18 mouse cellular contexts compared by ENCODE assay signal in the genomic region with DNA sequence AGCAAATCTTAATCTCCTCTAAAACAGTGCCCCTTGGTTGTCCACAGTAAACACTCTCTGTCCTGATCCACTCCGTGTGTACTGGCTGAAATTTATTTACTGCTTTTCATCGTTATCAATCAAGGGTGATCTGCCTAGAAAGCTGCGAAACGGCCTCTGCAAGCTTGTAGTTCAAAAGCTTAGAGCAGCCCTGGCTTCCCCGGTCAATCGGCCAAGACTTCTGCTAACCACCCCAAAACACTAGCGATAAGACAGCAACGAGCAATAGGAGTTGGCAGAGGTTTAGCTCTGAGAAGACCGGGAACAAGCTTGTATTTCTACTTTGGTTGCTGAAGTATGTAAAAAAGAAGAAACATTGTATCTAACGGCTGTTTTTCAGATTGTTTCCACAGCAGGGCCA.
A peak's percentile ranks its signal among the peaks of the same experiment; 100 is the strongest.
DNase-seq lines count a peak whose midpoint lies in the region; ATAC-seq lines count a peak whose summit lies in the region.
"Had no signal": no experiment of that assay in that cellular context is flagged by ENCODE, and none has a peak within 500 bp of the region (broad histone marks: within the 10 kb centered on the region; RNA-seq: fewer than 3 reads in every experiment).

No protein-coding gene starts in this region.

- WGBS in heart, embryonic 13.5 days: 71% methylated on average over 10 of the region's 10 CpGs
- 63% methylated on average over 10 of the region's 10 CpGs for WGBS in limb, embryonic 11.5 days
- 69% methylated on average over 10 of the region's 10 CpGs for WGBS in limb, embryonic 10.5 days

- peaks cover 15% of the 10 kb centered on the region for H3K4me1 ChIP-seq in heart, embryonic 13.5 days
- H3K4me1 ChIP-seq in limb, embryonic 11.5 days (ENCODE audit: control insufficient read depth, insufficient read depth, low read length): peaks cover 13% of the 10 kb centered on the region
- peaks cover 25% of the 10 kb centered on the region for H3K4me1 ChIP-seq in limb, embryonic 10.5 days
- H3K4me1 ChIP-seq: embryonic facial prominence, embryonic 13.5 days; forebrain, embryonic 13.5 days; hindbrain, embryonic 15.5 days had no signal

- no peak for DNase-seq in heart, adult 9 months (ENCODE audit: low spot score in 2 of 2)
- DNase-seq in limb, embryonic 11.5 days (ENCODE audit: low spot score): no peak
- DNase-seq in limb, embryonic 10.5 days (ENCODE audit: low spot score): no peak
- peak; percentile 17 for DNase-seq in ovary, postnatal 36 days (ENCODE audit: low spot score)
- DNase-seq in ovary, postnatal 14 days (ENCODE audit: low spot score): no peak
- DNase-seq in left cerebral cortex, postnatal 10 days (ENCODE audit: extremely low spot score in 1 of 2, low spot score in 2 of 2): no peak
- DNase-seq: adrenal gland, adult 2 months; cerebellum, adult 18-20 months; cerebellum, adult 9-11 months; cerebellum, postnatal 36 days; forebrain, postnatal 0 days; gastrocnemius, postnatal 14 days had no signal

- intact Hi-C loops in left cerebral cortex, postnatal 10 days (cut with DNase I): no loop called here

- no peak overlapping the region for H3K4me2 ChIP-seq in heart, embryonic 13.5 days
- no peak overlapping the region for H3K4me2 ChIP-seq in limb, embryonic 11.5 days (ENCODE audit: low read depth, severe bottlenecking)
- H3K4me2 ChIP-seq: embryonic facial prominence, embryonic 13.5 days; forebrain, embryonic 13.5 days; heart, embryonic 11.5 days; hindbrain, embryonic 15.5 days had no signal

- no peaks in the 10 kb centered on the region for H3K9me3 ChIP-seq in heart, embryonic 13.5 days
- no peaks in the 10 kb centered on the region for H3K9me3 ChIP-seq in limb, embryonic 11.5 days (ENCODE audit: control insufficient read depth, low read length)
- no peaks in the 10 kb centered on the region for H3K9me3 ChIP-seq in limb, embryonic 10.5 days (replicated peaks)
- H3K9me3 ChIP-seq: embryonic facial prominence, embryonic 13.5 days; forebrain, embryonic 13.5 days; hindbrain, embryonic 15.5 days had no signal

- no peak overlapping the region for H3K4me3 ChIP-seq in heart, embryonic 13.5 days
- H3K4me3 ChIP-seq in limb, embryonic 11.5 days (ENCODE audit: low read depth, low read length): no peak overlapping the region
- no peak overlapping the region for H3K4me3 ChIP-seq in limb, embryonic 10.5 days
- H3K4me3 ChIP-seq: embryonic facial prominence, embryonic 13.5 days; forebrain, embryonic 13.5 days; hindbrain, embryonic 15.5 days had no signal

- no peak for ATAC-seq in heart, embryonic 13.5 days (ENCODE audit: extremely low read depth, insufficient number of reproducible peaks, low FRiP score, low TSS enrichment)
- ATAC-seq in limb, embryonic 11.5 days (ENCODE audit: insufficient number of reproducible peaks, low FRiP score, low TSS enrichment, low read depth): no peak
- ATAC-seq: forebrain, embryonic 13.5 days; forebrain, postnatal 0 days; intestine, embryonic 16.5 days had no signal

- H3K27me3 ChIP-seq in heart, embryonic 13.5 days (replicated peaks): no peaks in the 10 kb centered on the region
- H3K27me3 ChIP-seq in limb, embryonic 11.5 days (ENCODE audit: control insufficient read depth, insufficient read depth, low read length): no peaks in the 10 kb centered on the region
- H3K27me3 ChIP-seq in limb, embryonic 10.5 days (ENCODE audit: low read depth, poor library complexity, severe bottlenecking): no peaks in the 10 kb centered on the region
- H3K27me3 ChIP-seq: embryonic facial prominence, embryonic 13.5 days; forebrain, embryonic 13.5 days; hindbrain, embryonic 15.5 days had no signal

- no peaks in the 10 kb centered on the region for H3K36me3 ChIP-seq in heart, embryonic 13.5 days
- H3K36me3 ChIP-seq in limb, embryonic 11.5 days (ENCODE audit: control insufficient read depth, insufficient read depth, low read length): no peaks in the 10 kb centered on the region
- no peaks in the 10 kb centered on the region for H3K36me3 ChIP-seq in limb, embryonic 10.5 days
- H3K36me3 ChIP-seq: embryonic facial prominence, embryonic 13.5 days; hindbrain, embryonic 15.5 days had no signal

- no peak overlapping the region for H3K9ac ChIP-seq in heart, embryonic 13.5 days
- no peak overlapping the region for H3K9ac ChIP-seq in limb, embryonic 11.5 days (ENCODE audit: low read length)
- H3K9ac ChIP-seq: embryonic facial prominence, embryonic 13.5 days; forebrain, embryonic 13.5 days; forebrain, postnatal 0 days; hindbrain, embryonic 15.5 days had no signal

- H3K27ac ChIP-seq in heart, embryonic 13.5 days (replicated peaks): peak overlapping the region; percentile 13; the same call in 1 of the 2 replicates
- H3K27ac ChIP-seq in limb, embryonic 11.5 days (replicated peaks; ENCODE audit: low read depth, low read length): 0 out of 2 replicates have a peak overlapping the region, but pooled peaks have one; percentile 30
- no peak overlapping the region for H3K27ac ChIP-seq in limb, embryonic 10.5 days
- H3K27ac ChIP-seq: embryonic facial prominence, embryonic 13.5 days; forebrain, embryonic 13.5 days; hindbrain, embryonic 15.5 days had no signal
